Mouse (Mus musculus) heart, postnatal 0 days (tissue): ENCODE data around the gene Orc1.

Source experiments
- CTCF ChIP-seq: IDR thresholded peaks from 2 replicates; pipeline ENCODE4 v1.5.1; 2016; ENCODE audit warnings: antibody characterized with exemption, control low read depth, low read depth
- EP300 ChIP-seq: IDR thresholded peaks from 2 replicates; pipeline ENCODE4 v1.6.1; 2016; ENCODE audit warnings: antibody characterized with exemption, low read depth

GRCm38 (mm10) chr4:108565026-108565425, 14.2 kb upstream of the Orc1 start:
- TF ChIP-seq CTCF (no peak), EP300 (no peak)
